Mouse (Mus musculus): ENCODE measurements around the gene Vmn1r77. TPM values are rescaled to one million over a fixed set of nuclear protein-coding genes. Genes with fewer than 3 reads are reported as not detected.

Vmn1r77 gene
- polyA plus RNA-seq (2015; fragmentation: Nextera tagmentation; extraction: Ambion mirVana) = not detected in 2 replicates

DNA sequence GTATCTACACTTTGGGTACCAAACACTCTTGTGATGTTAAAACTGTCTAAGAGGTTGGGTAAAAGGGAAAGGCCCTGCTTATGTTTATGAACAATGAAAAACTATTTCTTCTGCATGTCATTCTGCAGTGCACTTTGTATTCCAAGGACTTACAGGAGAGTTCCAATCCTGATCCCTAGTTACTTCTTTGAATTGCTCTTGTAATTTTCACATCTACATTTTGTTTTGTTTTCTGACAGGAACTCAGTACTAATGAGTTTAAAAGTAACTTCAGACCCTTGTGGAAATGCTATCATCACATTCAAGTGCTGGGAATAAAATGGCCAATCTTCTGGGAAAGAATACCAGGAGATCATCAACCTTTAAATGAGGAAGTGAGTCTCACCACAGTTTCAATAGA is at the start of gene Vmn1r77:
Gene Vmn1r77 (plus strand): TSS at position 301 of the 400 bp plus-strand sequence.

Other genes with a start within 250 kb of the Vmn1r77 start
- not detected in 2 replicates for gene Vmn1r74, start 202.8 kb upstream of the Vmn1r77 start, polyA plus RNA-seq (2015; fragmentation: Nextera tagmentation; extraction: Ambion mirVana)
- not detected in 2 replicates for gene Vmn1r75, start 162.1 kb upstream of the Vmn1r77 start, polyA plus RNA-seq (2015; fragmentation: Nextera tagmentation; extraction: Ambion mirVana)
- gene Vmn1r76, start 98.5 kb upstream of the Vmn1r77 start, polyA plus RNA-seq (2015; fragmentation: Nextera tagmentation; extraction: Ambion mirVana) = not detected in 2 replicates
- gene Vmn1r78, start 113.5 kb downstream of the Vmn1r77 start, polyA plus RNA-seq (2015; fragmentation: Nextera tagmentation; extraction: Ambion mirVana) = not detected in 2 replicates
- not detected in 2 replicates for gene Vmn1r79, start 134.5 kb downstream of the Vmn1r77 start, polyA plus RNA-seq (2015; fragmentation: Nextera tagmentation; extraction: Ambion mirVana)
- not detected in 2 replicates for gene Vmn1r80, start 152.5 kb downstream of the Vmn1r77 start, polyA plus RNA-seq (2015; fragmentation: Nextera tagmentation; extraction: Ambion mirVana)
- not detected in 2 replicates for gene Vmn1r81, start 231.5 kb downstream of the Vmn1r77 start, polyA plus RNA-seq (2015; fragmentation: Nextera tagmentation; extraction: Ambion mirVana)

All from spleen, postnatal 0 days (tissue).